Mouse (Mus musculus): ENCODE data around the gene Suclg2.

- no peak for TF ChIP-seq ZNF384 (IDR thresholded peaks at IDR 0.05; ENCODE audit: low read depth, low read length)
- TF ChIP-seq CHD2 (IDR thresholded peaks at IDR 0.05; ENCODE audit: low read depth, low read length), result no peak
- no peak for TF ChIP-seq MAFK (IDR thresholded peaks at IDR 0.05; ENCODE audit: insufficient read depth, low read depth, low read length)
- no peak for TF ChIP-seq ZC3H11A (IDR thresholded peaks at IDR 0.05; ENCODE audit: borderline replicate concordance, low read depth, low read length)
- no peak for TF ChIP-seq HCFC1 (IDR thresholded peaks at IDR 0.05; ENCODE audit: borderline replicate concordance, insufficient read depth, low read length)
Measured at GRCm38 (mm10) chr6:95499639-95500038, 219.0 kb downstream of the Suclg2 start.

All from ES-E14 (cell line).